Mouse (Mus musculus): ENCODE measurements around the gene Prrt1. TPM values are rescaled to one million over a fixed set of nuclear protein-coding genes. Genes with fewer than 3 reads are reported as not detected.

Gene Prrt1
- polyA plus RNA-seq, 1 experiment from 2014 or later: 0.08 TPM

- Histone ChIP-seq H3K27ac (no peak overlapping the region), H3K4me3 (no peak overlapping the region), H3K27me3 (ENCODE audit: low read depth, poor library complexity, severe bottlenecking) (peaks cover 49% of the 10 kb centered on the region), H3K4me1 (peaks cover 40% of the 10 kb centered on the region), H3K9me3 (replicated peaks) (no peaks in the 10 kb centered on the region), H3K36me3 (peaks cover 16% of the 10 kb centered on the region)
- WGBS: 67% methylated on average over 12 of the region's 12 CpGs
- DNase-seq (ENCODE audit: low spot score): no peak
Measured at GRCm38 (mm10) chr17:34659181-34659896, 30.0 kb downstream of the Prrt1 start.

GRCm38 (mm10) chr17:34659897-34660214 is 30.5 kb downstream of the Prrt1 start:
- no peak overlapping the region for H3K27ac ChIP-seq
- no peaks in the 10 kb centered on the region for H3K9me3 ChIP-seq (replicated peaks)
- H3K36me3 ChIP-seq: peaks cover 11% of the 10 kb centered on the region
- H3K27me3 ChIP-seq (ENCODE audit: low read depth, poor library complexity, severe bottlenecking): peaks cover 49% of the 10 kb centered on the region
- WGBS: 63% methylated on average over 3 of the region's 3 CpGs
- DNase-seq (ENCODE audit: low spot score): no peak
- peaks cover 40% of the 10 kb centered on the region for H3K4me1 ChIP-seq
- H3K4me3 ChIP-seq: no peak overlapping the region

GRCm38 (mm10) chr17:34660259-34660820 is 31.0 kb downstream of the Prrt1 start:
- Histone ChIP-seq H3K4me1 (peaks cover 37% of the 10 kb centered on the region), H3K27ac (no peak overlapping the region), H3K9me3 (replicated peaks) (no peaks in the 10 kb centered on the region), H3K36me3 (peaks cover 6% of the 10 kb centered on the region; the same call in 1 of the 2 replicates), H3K27me3 (ENCODE audit: low read depth, poor library complexity, severe bottlenecking) (peaks cover 51% of the 10 kb centered on the region), H3K4me3 (peak overlapping the region; percentile 30; the same call in 1 of the 2 replicates)
- WGBS: 39% methylated on average over 10 of the region's 11 CpGs
- DNase-seq (ENCODE audit: low spot score): no peak

GRCm38 (mm10) chr17:34661121-34661591 is 31.8 kb downstream of the Prrt1 start:
- no peak for DNase-seq (ENCODE audit: low spot score)
- Histone ChIP-seq H3K27ac (no peak overlapping the region), H3K27me3 (ENCODE audit: low read depth, poor library complexity, severe bottlenecking) (peaks cover 54% of the 10 kb centered on the region), H3K9me3 (replicated peaks) (no peaks in the 10 kb centered on the region), H3K36me3 (0 out of 2 replicates have a peak, but pooled peaks cover 2% of the 10 kb centered on the region), H3K4me3 (peak overlapping the region; percentile 30), H3K4me1 (peaks cover 31% of the 10 kb centered on the region)
- WGBS: 7% methylated on average over 19 of the region's 19 CpGs

GRCm38 (mm10) chr17:34662468-34662867 is 33.1 kb downstream of the Prrt1 start:
- Histone ChIP-seq H3K9me3 (replicated peaks) (no peaks in the 10 kb centered on the region), H3K36me3 (no peaks in the 10 kb centered on the region), H3K27ac (no peak overlapping the region), H3K4me1 (peaks cover 17% of the 10 kb centered on the region), H3K27me3 (ENCODE audit: low read depth, poor library complexity, severe bottlenecking) (peaks cover 54% of the 10 kb centered on the region), H3K4me3 (no peak overlapping the region)
- DNase-seq (ENCODE audit: low spot score): no peak
- 79% methylated on average over 1 of the region's 1 CpGs for WGBS

GRCm38 (mm10) chr17:34662978-34663377 is 33.6 kb downstream of the Prrt1 start:
- H3K9me3 ChIP-seq (replicated peaks): no peaks in the 10 kb centered on the region
- peaks cover 15% of the 10 kb centered on the region for H3K4me1 ChIP-seq
- 82% methylated on average over 8 of the region's 8 CpGs for WGBS
- H3K27me3 ChIP-seq (ENCODE audit: low read depth, poor library complexity, severe bottlenecking): peaks cover 57% of the 10 kb centered on the region
- no peak overlapping the region for H3K27ac ChIP-seq
- no peak for DNase-seq (ENCODE audit: low spot score)
- H3K4me3 ChIP-seq: no peak overlapping the region
- no peaks in the 10 kb centered on the region for H3K36me3 ChIP-seq

GRCm38 (mm10) chr17:34663558-34663957 is 34.2 kb downstream of the Prrt1 start:
- Histone ChIP-seq H3K9me3 (replicated peaks) (no peaks in the 10 kb centered on the region), H3K36me3 (no peaks in the 10 kb centered on the region), H3K4me3 (no peak overlapping the region), H3K27ac (no peak overlapping the region), H3K27me3 (ENCODE audit: low read depth, poor library complexity, severe bottlenecking) (peaks cover 58% of the 10 kb centered on the region), H3K4me1 (peaks cover 15% of the 10 kb centered on the region)
- WGBS: 40% methylated on average over 1 of the region's 1 CpGs
- no peak for DNase-seq (ENCODE audit: low spot score)

GRCm38 (mm10) chr17:34664472-34664871 is 35.1 kb downstream of the Prrt1 start:
- 84% methylated on average over 7 of the region's 7 CpGs for WGBS
- Histone ChIP-seq H3K27ac (no peak overlapping the region), H3K9me3 (replicated peaks) (no peaks in the 10 kb centered on the region), H3K36me3 (no peaks in the 10 kb centered on the region), H3K4me3 (no peak overlapping the region), H3K27me3 (ENCODE audit: low read depth, poor library complexity, severe bottlenecking) (peaks cover 58% of the 10 kb centered on the region), H3K4me1 (peaks cover 15% of the 10 kb centered on the region)
- DNase-seq (ENCODE audit: low spot score): no peak

GRCm38 (mm10) chr17:34670235-34670634 is 40.9 kb downstream of the Prrt1 start, which contains the start of gene Tnxb:
Tnxb (plus strand) TSS chr17:34670535.
- Histone ChIP-seq H3K36me3 (no peaks in the 10 kb centered on the region), H3K9me3 (replicated peaks) (no peaks in the 10 kb centered on the region), H3K4me3 (peak within 1 kb of the TSS; percentile 48), H3K27ac (0 out of 2 replicates have a peak within 1 kb of the TSS, but pooled peaks have one; percentile 30), H3K27me3 (ENCODE audit: low read depth, poor library complexity, severe bottlenecking) (peaks cover 77% of the 10 kb centered on the region), H3K4me1 (peaks cover 19% of the 10 kb centered on the region)
- DNase-seq (ENCODE audit: low spot score): no peak
- 61% methylated on average over 7 of the region's 7 CpGs for WGBS

- Histone ChIP-seq H3K27me3 (ENCODE audit: low read depth, poor library complexity, severe bottlenecking) (peaks cover 84% of the 10 kb centered on the region), H3K4me3 (peak overlapping the region; percentile 48), H3K27ac (0 out of 2 replicates have a peak overlapping the region, but pooled peaks have one; percentile 30), H3K4me1 (peaks cover 19% of the 10 kb centered on the region), H3K9me3 (replicated peaks) (no peaks in the 10 kb centered on the region), H3K36me3 (no peaks in the 10 kb centered on the region)
- WGBS: 10% methylated on average over 93 of the region's 93 CpGs
- DNase-seq (ENCODE audit: low spot score): peak; percentile 73
Measured at GRCm38 (mm10) chr17:34671151-34672066, 42.1 kb downstream of the Prrt1 start.

GRCm38 (mm10) chr17:34672246-34672792 is 43.0 kb downstream of the Prrt1 start:
- DNase-seq (ENCODE audit: low spot score): peak; percentile 49
- H3K9me3 ChIP-seq (replicated peaks): no peaks in the 10 kb centered on the region
- H3K27me3 ChIP-seq (ENCODE audit: low read depth, poor library complexity, severe bottlenecking): peaks cover 91% of the 10 kb centered on the region
- H3K36me3 ChIP-seq: no peaks in the 10 kb centered on the region
- peaks cover 19% of the 10 kb centered on the region for H3K4me1 ChIP-seq
- peak overlapping the region; percentile 48 for H3K4me3 ChIP-seq
- no peak overlapping the region for H3K27ac ChIP-seq
- 36% methylated on average over 49 of the region's 49 CpGs for WGBS

- no peaks in the 10 kb centered on the region for H3K36me3 ChIP-seq
- WGBS: 88% methylated on average over 7 of the region's 7 CpGs
- H3K9me3 ChIP-seq (replicated peaks): no peaks in the 10 kb centered on the region
- no peak overlapping the region for H3K4me3 ChIP-seq
- peaks cover 19% of the 10 kb centered on the region for H3K4me1 ChIP-seq
- no peak for DNase-seq (ENCODE audit: low spot score)
- peaks cover 95% of the 10 kb centered on the region for H3K27me3 ChIP-seq (ENCODE audit: low read depth, poor library complexity, severe bottlenecking)
- no peak overlapping the region for H3K27ac ChIP-seq
Measured at GRCm38 (mm10) chr17:34673139-34673538, 43.8 kb downstream of the Prrt1 start.

All from limb, embryonic 10.5 days (tissue).